Mouse (Mus musculus) hindbrain, embryonic 10.5 days (tissue): ENCODE measurements around the gene Phyh. TPM values are rescaled to one million over a fixed set of nuclear protein-coding genes. Genes with fewer than 3 reads are reported as not detected.

Source experiments
- DNase-seq: peaks from one replicate; pipeline ENCODE4 v3.0.0-alpha.2; 2017; ENCODE audit warnings: low spot score
- H3K27ac ChIP-seq: fragments of 300-500 bp; sonication (generic); 2 replicates; pipeline ENCODE4 v1.5.1; 2016; ENCODE audit warnings: mild to moderate bottlenecking, moderate library complexity
- H3K27me3 ChIP-seq: fragments of 300-500 bp; sonication (generic); 2 replicates; pipeline ENCODE4 v1.6.1; 2016; ENCODE audit warnings: mild to moderate bottlenecking; ENCODE audit not compliant: poor library complexity, insufficient read depth, severe bottlenecking
- H3K36me3 ChIP-seq: fragments of 300-500 bp; sonication (generic); 2 replicates; pipeline ENCODE4 v1.6.1; 2016; ENCODE audit warnings: mild to moderate bottlenecking, moderate library complexity
- H3K4me1 ChIP-seq: fragments of 300-500 bp; sonication (generic); replicated peaks from 2 replicates; pipeline ENCODE4 v1.6.1; 2016; ENCODE audit warnings: mild to moderate bottlenecking
- H3K4me3 ChIP-seq: fragments of 300-500 bp; sonication (generic); 2 replicates; pipeline ENCODE4 v1.5.1; 2016; ENCODE audit warnings: mild to moderate bottlenecking, moderate library complexity
- H3K9me3 ChIP-seq: fragments of 300-500 bp; sonication (generic); 2 replicates; pipeline ENCODE4 v1.6.1; 2016; ENCODE audit warnings: mild to moderate bottlenecking, moderate library complexity
- WGBS: fragments of 180-500 bp; shearing (Covaris S2); methylation state at CpG from one replicate; pipeline ENCODE4 v1.1.7; 2016; 5-methylcytosine and 5-hydroxymethylcytosine counted together
- polyA plus RNA-seq: library from polyadenylated mRNA; unstranded; fragments of >200 nt; fragmentation: Nextera tagmentation; extraction: Ambion mirVana; gene quantifications from 2 replicates; pipeline ENCODE4 v1.2.1, GENCODE M21; 2016

Gene Phyh
- polyA plus RNA-seq, 1 experiment from 2014 or later, result 37.5 TPM

- WGBS, result 80% methylated on average over 6 of the region's 6 CpGs
- no peak for DNase-seq
Observed at GRCm38 (mm10) chr2:4985000-4985399, 66.2 kb downstream of the Phyh start.

GRCm38 (mm10) chr2:4986798-4987197 is 68.0 kb downstream of the Phyh start:
- Histone ChIP-seq H3K4me1 (no peaks in the 10 kb centered on the region), H3K4me3 (no peak overlapping the region), H3K36me3 (peaks cover 21% of the 10 kb centered on the region), H3K27me3 (no peaks in the 10 kb centered on the region), H3K9me3 (no peaks in the 10 kb centered on the region), H3K27ac (no peak overlapping the region)
- WGBS, result 92% methylated on average over 4 of the region's 4 CpGs
- DNase-seq, result no peak

More at GRCm38 (mm10) chr2:4985000-4985399, 66.2 kb downstream of the Phyh start:
- Histone ChIP-seq H3K36me3 (peaks cover 5% of the 10 kb centered on the region), H3K27me3 (no peaks in the 10 kb centered on the region), H3K27ac (no peak overlapping the region), H3K4me1 (no peaks in the 10 kb centered on the region), H3K4me3 (no peak overlapping the region), H3K9me3 (no peaks in the 10 kb centered on the region)

GRCm38 (mm10) chr2:4987388-4988180 is 68.8 kb downstream of the Phyh start:
- Histone ChIP-seq H3K27ac (no peak overlapping the region), H3K4me1 (no peaks in the 10 kb centered on the region), H3K9me3 (no peaks in the 10 kb centered on the region), H3K4me3 (no peak overlapping the region), H3K36me3 (peaks cover 29% of the 10 kb centered on the region), H3K27me3 (no peaks in the 10 kb centered on the region)
- DNase-seq, result no peak
- 86% methylated on average over 8 of the region's 8 CpGs for WGBS

Other genes with a start within 250 kb of the Phyh start
- gene Bend7, start 201.2 kb upstream of the Phyh start, polyA plus RNA-seq, result 2.8 and 3.3 TPM in 2 replicates
- gene Sephs1, start 37.5 kb upstream of the Phyh start, polyA plus RNA-seq, result 109 and 122 TPM in 2 replicates
- 0.21 TPM in 1 of 2 replicates, not detected in the other for gene Ucma, start 57.1 kb downstream of the Phyh start, polyA plus RNA-seq
- 46.0 and 62.4 TPM in 2 replicates for gene Mcm10, start 93.8 kb downstream of the Phyh start, polyA plus RNA-seq
- gene Optn, start 145.0 kb downstream of the Phyh start, polyA plus RNA-seq, result 3.7 and 5.2 TPM in 2 replicates
- 3.1 and 6.9 TPM in 2 replicates for gene Ccdc3, start 218.8 kb downstream of the Phyh start, polyA plus RNA-seq